In the genomic region with DNA sequence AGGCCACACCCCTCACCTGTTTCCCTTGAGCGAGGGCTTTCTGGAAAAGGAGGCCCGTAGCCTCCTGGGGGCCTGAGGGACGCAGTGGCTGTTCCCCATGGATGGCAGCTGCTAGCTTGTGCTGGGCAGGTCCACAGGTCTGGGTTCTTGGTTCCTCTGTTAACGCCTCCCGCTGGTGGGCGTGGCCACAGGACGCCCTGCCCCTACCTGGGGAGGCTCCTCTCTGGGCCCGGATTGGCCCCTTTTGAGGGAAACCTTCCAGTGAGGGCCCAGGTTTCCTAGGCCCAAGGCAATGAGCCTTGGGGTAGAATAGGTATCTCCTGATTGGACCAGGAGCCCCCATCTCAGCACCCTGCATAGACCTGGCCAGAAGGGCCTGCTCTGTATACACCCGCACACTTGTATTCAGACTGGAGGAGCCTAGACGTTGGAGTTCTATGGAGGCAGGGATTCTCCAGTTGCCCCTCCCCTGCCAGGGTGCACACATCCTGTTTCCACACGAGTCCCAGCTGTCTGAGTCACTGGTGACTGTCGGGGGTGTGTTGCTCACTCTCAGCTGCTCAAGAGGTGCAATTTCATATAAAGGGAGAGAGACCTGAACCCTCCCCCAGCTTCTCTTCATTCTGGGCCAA, we compare ENCODE assay signal across 8 mouse cellular contexts. TPM values are rescaled to one million over a fixed set of nuclear protein-coding genes. Genes with fewer than 3 reads are reported as not detected.
DNase-seq lines count a peak whose midpoint lies in the region; ATAC-seq lines count a peak whose summit lies in the region.

No protein-coding gene starts in this region.

- intact Hi-C loops in heart, postnatal 25 days (cut with DNase I): no loop called here

- H3K9ac ChIP-seq in heart, embryonic 13.5 days: peak overlapping the region; percentile 57
- peak overlapping the region; percentile 21; the same call in 1 of the 2 replicates for H3K9ac ChIP-seq in heart, embryonic 16.5 days (ENCODE audit: low read length)
- H3K9ac ChIP-seq in liver, embryonic 16.5 days (ENCODE audit: low read depth, low read length): no peak overlapping the region

- DNase-seq in heart, postnatal 25 days (ENCODE audit: low spot score): no peak
- peak; percentile 77 for DNase-seq in NIH3T3 (ENCODE audit: low read depth)
- DNase-seq in urinary bladder, postnatal 25 days (ENCODE audit: low spot score): peak; percentile 62
- no peak for DNase-seq in gastrocnemius, postnatal 4 days (ENCODE audit: low spot score in 2 of 2)
- no peak for DNase-seq in testis, postnatal 10 days (ENCODE audit: low spot score)

- no peaks in the 10 kb centered on the region for H3K9me3 ChIP-seq in heart, embryonic 13.5 days
- no peaks in the 10 kb centered on the region for H3K9me3 ChIP-seq in heart, embryonic 16.5 days (replicated peaks; ENCODE audit: control insufficient read depth, low read length)
- H3K9me3 ChIP-seq in liver, embryonic 16.5 days (replicated peaks; ENCODE audit: control insufficient read depth, low read length): no peaks in the 10 kb centered on the region

- 0 out of 2 replicates have a peak, but pooled peaks cover 2% of the 10 kb centered on the region for H3K27me3 ChIP-seq in heart, embryonic 13.5 days (replicated peaks)
- no peaks in the 10 kb centered on the region for H3K27me3 ChIP-seq in heart, embryonic 16.5 days (ENCODE audit: control insufficient read depth, insufficient read depth, low read length)
- H3K27me3 ChIP-seq in liver, embryonic 16.5 days (ENCODE audit: control insufficient read depth, insufficient read depth, low read depth, low read length): no peaks in the 10 kb centered on the region

- peaks cover 44% of the 10 kb centered on the region for H3K36me3 ChIP-seq in heart, embryonic 13.5 days
- H3K36me3 ChIP-seq in heart, embryonic 16.5 days (ENCODE audit: control insufficient read depth, insufficient read depth): peaks cover 27% of the 10 kb centered on the region
- peaks cover 14% of the 10 kb centered on the region for H3K36me3 ChIP-seq in liver, embryonic 16.5 days (ENCODE audit: control insufficient read depth, insufficient read depth)

- 22% methylated on average over 12 of the region's 12 CpGs for WGBS in heart, embryonic 13.5 days
- WGBS in heart, embryonic 16.5 days: 30% methylated on average over 12 of the region's 12 CpGs
- WGBS in liver, embryonic 16.5 days (ENCODE audit: insufficient replicate concordance): 44% methylated on average over 12 of the region's 12 CpGs

- 0 out of 2 replicates have a peak overlapping the region, but pooled peaks have one; percentile 7 for H3K4me3 ChIP-seq in heart, embryonic 13.5 days
- peak overlapping the region; percentile 19; the same call in 1 of the 2 replicates for H3K4me3 ChIP-seq in heart, embryonic 16.5 days (ENCODE audit: low read length)
- H3K4me3 ChIP-seq in liver, embryonic 16.5 days (ENCODE audit: low read depth, low read length): no peak overlapping the region; the same call in 1 of the 2 replicates

- no peak overlapping the region for H3K27ac ChIP-seq in heart, embryonic 13.5 days (replicated peaks)
- H3K27ac ChIP-seq in heart, embryonic 16.5 days (ENCODE audit: low read length): no peak overlapping the region
- H3K27ac ChIP-seq in liver, embryonic 16.5 days (ENCODE audit: low read length): no peak overlapping the region

- peak; percentile 29; the same call in 1 of the 2 replicates for ATAC-seq in heart, embryonic 13.5 days (ENCODE audit: extremely low read depth, insufficient number of reproducible peaks, low FRiP score, low TSS enrichment)
- ATAC-seq in heart, embryonic 16.5 days (replicated peaks; ENCODE audit: extremely low read depth, insufficient read depth, low FRiP score): peak; percentile 31; the same call in 1 of the 2 replicates
- peak; percentile 52 for ATAC-seq in liver, embryonic 16.5 days (ENCODE audit: low read depth)

- H3K4me1 ChIP-seq in heart, embryonic 13.5 days: peaks cover 19% of the 10 kb centered on the region
- peaks cover 8% of the 10 kb centered on the region for H3K4me1 ChIP-seq in heart, embryonic 16.5 days (ENCODE audit: control insufficient read depth, insufficient read depth, low read length)
- peaks cover 12% of the 10 kb centered on the region for H3K4me1 ChIP-seq in liver, embryonic 16.5 days (ENCODE audit: control insufficient read depth, low read depth, low read length)

- peak overlapping the region; percentile 51 for H3K4me2 ChIP-seq in heart, embryonic 13.5 days
- H3K4me2 ChIP-seq in heart, embryonic 16.5 days (ENCODE audit: low read depth, low read length): peak overlapping the region; percentile 23
- H3K4me2 ChIP-seq in liver, embryonic 16.5 days (ENCODE audit: low read depth, low read length): 0 out of 2 replicates have a peak overlapping the region, but pooled peaks have one; percentile 25

RNA-seq across cellular contexts. Expression of a gene that starts 6.1 kb away (rescaled TPM):
- 13.1 and 13.3 TPM in 2 replicates for polyA plus RNA-seq in heart, embryonic 13.5 days (2015; fragmentation: Nextera tagmentation; extraction: Ambion mirVana)
- total RNA-seq in heart, postnatal 25 days (2021): 10 to 100 TPM; 10.5 to 10.6 TPM
- 13.8 and 17.5 TPM in 2 replicates for polyA plus RNA-seq in heart, embryonic 16.5 days (2015; fragmentation: Nextera tagmentation; extraction: Ambion mirVana)
- 3.8 and 4.1 TPM in 2 replicates for polyA plus RNA-seq in liver, embryonic 16.5 days (2015; fragmentation: Nextera tagmentation; extraction: Ambion mirVana)
- 10 to 100 TPM; 11.5 to 12.2 TPM for total RNA-seq in gastrocnemius, postnatal 4 days (2021)

RNA-seq across cellular contexts. Expression of a gene that starts 7.3 kb away (rescaled TPM):
- 39.3 and 41.8 TPM in 2 replicates for polyA plus RNA-seq in heart, embryonic 13.5 days (2015; fragmentation: Nextera tagmentation; extraction: Ambion mirVana)
- total RNA-seq in heart, postnatal 25 days (2021): 10 to 100 TPM; 22.6 to 22.9 TPM
- polyA plus RNA-seq in heart, embryonic 16.5 days (2015; fragmentation: Nextera tagmentation; extraction: Ambion mirVana): 37.4 and 38.1 TPM in 2 replicates
- polyA plus RNA-seq in liver, embryonic 16.5 days (2015; fragmentation: Nextera tagmentation; extraction: Ambion mirVana): 36.0 and 36.2 TPM in 2 replicates
- 10 to 100 TPM; 30.4 to 31.0 TPM for total RNA-seq in gastrocnemius, postnatal 4 days (2021)

RNA-seq across cellular contexts. Expression of a gene that starts 12.8 kb away (rescaled TPM):
- 2.7 and 3.0 TPM in 2 replicates for polyA plus RNA-seq in heart, embryonic 13.5 days (2015; fragmentation: Nextera tagmentation; extraction: Ambion mirVana)
- total RNA-seq in heart, postnatal 25 days (2021): 100 to 1,000 TPM; 227 to 246 TPM
- 16.3 and 16.8 TPM in 2 replicates for polyA plus RNA-seq in heart, embryonic 16.5 days (2015; fragmentation: Nextera tagmentation; extraction: Ambion mirVana)
- polyA plus RNA-seq in liver, embryonic 16.5 days (2015; fragmentation: Nextera tagmentation; extraction: Ambion mirVana): 0.14 and 0.40 TPM in 2 replicates
- 10 to 100 TPM; 30.8 to 32.7 TPM for total RNA-seq in gastrocnemius, postnatal 4 days (2021)

RNA-seq across cellular contexts. Expression of a gene that starts 25.4 kb away (rescaled TPM):
- polyA plus RNA-seq in heart, embryonic 13.5 days (2015; fragmentation: Nextera tagmentation; extraction: Ambion mirVana): 3.2 and 3.3 TPM in 2 replicates
- total RNA-seq in heart, postnatal 25 days (2021): 1 to 10 TPM; 6.3 to 6.9 TPM
- 4.2 and 5.6 TPM in 2 replicates for polyA plus RNA-seq in heart, embryonic 16.5 days (2015; fragmentation: Nextera tagmentation; extraction: Ambion mirVana)
- 1.0 and 1.2 TPM in 2 replicates for polyA plus RNA-seq in liver, embryonic 16.5 days (2015; fragmentation: Nextera tagmentation; extraction: Ambion mirVana)
- 1 to 10 TPM; 3.6 to 4.1 TPM for total RNA-seq in gastrocnemius, postnatal 4 days (2021)

RNA-seq across cellular contexts. Expression of a gene that starts 26.9 kb away (rescaled TPM):
- 1.2 TPM in 2 replicates for polyA plus RNA-seq in heart, embryonic 13.5 days (2015; fragmentation: Nextera tagmentation; extraction: Ambion mirVana)
- total RNA-seq in heart, postnatal 25 days (2021): not detected
- polyA plus RNA-seq in heart, embryonic 16.5 days (2015; fragmentation: Nextera tagmentation; extraction: Ambion mirVana): 0.26 and 0.60 TPM in 2 replicates
- polyA plus RNA-seq in liver, embryonic 16.5 days (2015; fragmentation: Nextera tagmentation; extraction: Ambion mirVana): 36.4 and 37.7 TPM in 2 replicates
- under 1 TPM; 0.10 to 0.26 TPM for total RNA-seq in gastrocnemius, postnatal 4 days (2021)

Comparison
In these comparisons a context has a peak if more than half of its experiments do, and no peak if none do; other contexts are left out.
1. DNase-seq: peak in NIH3T3 (single experiment) and urinary bladder, postnatal 25 days (single experiment); none in heart, postnatal 25 days (single experiment), gastrocnemius, postnatal 4 days (0 of 2) and testis, postnatal 10 days (single experiment).
2. Peak in every context shown above with its lines, with median percentiles within 50 percentile points of each other: ATAC-seq and H3K4me2 ChIP-seq.